Mouse (Mus musculus) heart, embryonic 11.5 days (tissue): ENCODE measurements around the gene Tgm2. TPM values are rescaled to one million over a fixed set of nuclear protein-coding genes. Genes with fewer than 3 reads are reported as not detected.

Source experiments
- ATAC-seq: fragments of 200-750 bp; cut with Nextera tagmentation; replicated peaks from 2 replicates; pipeline ENCODE4 v1.8.0; 2017; ENCODE audit warnings: moderate library complexity; ENCODE audit not compliant: insufficient number of reproducible peaks, low FRiP score, low TSS enrichment
- H3K27ac ChIP-seq: fragments of 300-500 bp; sonication (generic); 2 replicates; pipeline ENCODE4 v1.5.1; 2014; ENCODE audit warnings: mild to moderate bottlenecking, low read depth, low read length
- H3K27me3 ChIP-seq: fragments of 300-500 bp; sonication (generic); 2 replicates; pipeline ENCODE4 v1.6.1; 2014; ENCODE audit warnings: mild to moderate bottlenecking, low read length, mixed read lengths; ENCODE audit not compliant: control insufficient read depth, insufficient read depth
- H3K36me3 ChIP-seq: fragments of 300-500 bp; sonication (generic); 2 replicates; pipeline ENCODE4 v1.6.1; 2014; ENCODE audit warnings: mild to moderate bottlenecking, low read length, moderate library complexity, mixed read lengths; ENCODE audit not compliant: control insufficient read depth, insufficient read depth
- H3K4me1 ChIP-seq: fragments of 300-500 bp; sonication (generic); 2 replicates; pipeline ENCODE4 v1.6.1; 2014; ENCODE audit warnings: low read length; ENCODE audit not compliant: control insufficient read depth, insufficient read depth
- H3K4me2 ChIP-seq: fragments of 300-500 bp; sonication (generic); 2 replicates; pipeline ENCODE4 v1.6.1; 2014; ENCODE audit warnings: mild to moderate bottlenecking, moderate library complexity
- H3K4me3 ChIP-seq: fragments of 300-500 bp; sonication (generic); 2 replicates; pipeline ENCODE4 v1.5.1; 2014; ENCODE audit warnings: low read depth, low read length
- H3K9ac ChIP-seq: fragments of 300-500 bp; sonication (generic); 2 replicates; pipeline ENCODE4 v1.6.1; 2014; ENCODE audit warnings: mild to moderate bottlenecking, low read depth, low read length, moderate library complexity
- H3K9me3 ChIP-seq: fragments of 300-500 bp; sonication (generic); replicated peaks from 2 replicates; pipeline ENCODE4 v1.6.1; 2016; ENCODE audit warnings: low read length; ENCODE audit not compliant: control insufficient read depth
- WGBS: fragments of 180-500 bp; shearing (Covaris S2); extraction: QIAGEN DNeasy Blood & Tissue Kit; methylation state at CpG from one replicate; pipeline ENCODE4 v1.1.7; 2014; ENCODE audit not compliant: insufficient replicate concordance; 5-methylcytosine and 5-hydroxymethylcytosine counted together
- polyA plus RNA-seq: library from polyadenylated mRNA; unstranded; fragments of >200 nt; fragmentation: Nextera tagmentation; extraction: Ambion mirVana; gene quantifications from 2 replicates; pipeline ENCODE4 v1.2.1, GENCODE M21; 2014

Gene Tgm2
- polyA plus RNA-seq, 1 experiment from 2014 or later = 130 TPM

- WGBS = 82% methylated on average over 10 of the region's 10 CpGs
- no peak overlapping the region for H3K4me2 ChIP-seq
- H3K27me3 ChIP-seq = no peaks in the 10 kb centered on the region
- H3K9me3 ChIP-seq = no peaks in the 10 kb centered on the region
- ATAC-seq = no peak
- peaks cover 18% of the 10 kb centered on the region for H3K36me3 ChIP-seq
- no peak overlapping the region for H3K9ac ChIP-seq
- H3K4me3 ChIP-seq = no peak overlapping the region
- no peak overlapping the region for H3K27ac ChIP-seq
- peaks cover 41% of the 10 kb centered on the region for H3K4me1 ChIP-seq
These were observed 13.9 kb downstream of the Tgm2 start for GRCm38 (mm10) chr2:158132320-158132719.

GRCm38 (mm10) chr2:158131197-158131835 is 14.9 kb downstream of the Tgm2 start:
- 0 out of 2 replicates have a peak overlapping the region, but pooled peaks have one; percentile 29 for H3K9ac ChIP-seq
- no peak for ATAC-seq
- WGBS = 88% methylated on average over 13 of the region's 13 CpGs
- H3K4me3 ChIP-seq = no peak overlapping the region
- H3K9me3 ChIP-seq = no peaks in the 10 kb centered on the region
- peaks cover 45% of the 10 kb centered on the region for H3K4me1 ChIP-seq
- peaks cover 22% of the 10 kb centered on the region for H3K36me3 ChIP-seq
- 0 out of 2 replicates have a peak overlapping the region, but pooled peaks have one; percentile 29 for H3K27ac ChIP-seq
- no peak overlapping the region for H3K4me2 ChIP-seq
- H3K27me3 ChIP-seq = no peaks in the 10 kb centered on the region

- no peak overlapping the region for H3K4me2 ChIP-seq
- peak overlapping the region; percentile 89 for H3K27ac ChIP-seq
- H3K27me3 ChIP-seq = no peaks in the 10 kb centered on the region
- no peak for ATAC-seq
- no peak overlapping the region for H3K9ac ChIP-seq
- WGBS = 36% methylated on average over 5 of the region's 5 CpGs
- no peak overlapping the region for H3K4me3 ChIP-seq
- H3K9me3 ChIP-seq = no peaks in the 10 kb centered on the region
- H3K36me3 ChIP-seq = peaks cover 30% of the 10 kb centered on the region
- H3K4me1 ChIP-seq = peaks cover 45% of the 10 kb centered on the region
These were observed 15.7 kb downstream of the Tgm2 start for GRCm38 (mm10) chr2:158130391-158130986.

- 74% methylated on average over 16 of the region's 16 CpGs for WGBS
- H3K4me2 ChIP-seq = no peak overlapping the region
- H3K9ac ChIP-seq = peak overlapping the region; percentile 10; the same call in 1 of the 2 replicates
- peak overlapping the region; percentile 89 for H3K27ac ChIP-seq
- no peaks in the 10 kb centered on the region for H3K9me3 ChIP-seq
- H3K27me3 ChIP-seq = no peaks in the 10 kb centered on the region
- H3K4me1 ChIP-seq = peaks cover 45% of the 10 kb centered on the region
- ATAC-seq = no peak
- H3K4me3 ChIP-seq = no peak overlapping the region
- peaks cover 35% of the 10 kb centered on the region for H3K36me3 ChIP-seq
These were observed 16.8 kb downstream of the Tgm2 start for GRCm38 (mm10) chr2:158129291-158130002.

GRCm38 (mm10) chr2:158128461-158129130 is 17.6 kb downstream of the Tgm2 start:
- no peaks in the 10 kb centered on the region for H3K27me3 ChIP-seq
- 61% methylated on average over 8 of the region's 8 CpGs for WGBS
- peak overlapping the region; percentile 89 for H3K27ac ChIP-seq
- H3K4me3 ChIP-seq = no peak overlapping the region
- peaks cover 34% of the 10 kb centered on the region for H3K36me3 ChIP-seq
- peak overlapping the region; percentile 52 for H3K9ac ChIP-seq
- H3K4me2 ChIP-seq = no peak overlapping the region
- no peak for ATAC-seq
- H3K9me3 ChIP-seq = no peaks in the 10 kb centered on the region
- H3K4me1 ChIP-seq = peaks cover 45% of the 10 kb centered on the region

- Histone ChIP-seq H3K9ac (no peak overlapping the region), H3K27ac (peak overlapping the region; percentile 89), H3K4me2 (no peak overlapping the region), H3K4me3 (no peak overlapping the region), H3K27me3 (no peaks in the 10 kb centered on the region), H3K9me3 (no peaks in the 10 kb centered on the region), H3K36me3 (peaks cover 40% of the 10 kb centered on the region), H3K4me1 (peaks cover 49% of the 10 kb centered on the region)
- 44% methylated on average over 7 of the region's 7 CpGs for WGBS
- no peak for ATAC-seq
These were observed 18.4 kb downstream of the Tgm2 start for GRCm38 (mm10) chr2:158127872-158128271.

- H3K36me3 ChIP-seq = peaks cover 39% of the 10 kb centered on the region
- no peak overlapping the region for H3K4me2 ChIP-seq
- H3K4me1 ChIP-seq = peaks cover 53% of the 10 kb centered on the region
- peak overlapping the region; percentile 89 for H3K27ac ChIP-seq
- no peak overlapping the region for H3K4me3 ChIP-seq
- no peak for ATAC-seq
- no peaks in the 10 kb centered on the region for H3K27me3 ChIP-seq
- 78% methylated on average over 6 of the region's 6 CpGs for WGBS
- H3K9me3 ChIP-seq = no peaks in the 10 kb centered on the region
- no peak overlapping the region for H3K9ac ChIP-seq
These were observed 19.0 kb downstream of the Tgm2 start for GRCm38 (mm10) chr2:158127245-158127644.

- Histone ChIP-seq H3K4me3 (no peak overlapping the region), H3K27ac (peak overlapping the region; percentile 74), H3K36me3 (peaks cover 47% of the 10 kb centered on the region), H3K4me1 (peaks cover 30% of the 10 kb centered on the region), H3K27me3 (no peaks in the 10 kb centered on the region), H3K9ac (no peak overlapping the region), H3K4me2 (no peak overlapping the region), H3K9me3 (no peaks in the 10 kb centered on the region)
- 52% methylated on average over 6 of the region's 6 CpGs for WGBS
- ATAC-seq = no peak; the same call in 1 of the 2 replicates
These were observed 23.4 kb downstream of the Tgm2 start for GRCm38 (mm10) chr2:158122814-158123213.
